ENCODE assay signal across 26 mouse cellular contexts in the genomic region with DNA sequence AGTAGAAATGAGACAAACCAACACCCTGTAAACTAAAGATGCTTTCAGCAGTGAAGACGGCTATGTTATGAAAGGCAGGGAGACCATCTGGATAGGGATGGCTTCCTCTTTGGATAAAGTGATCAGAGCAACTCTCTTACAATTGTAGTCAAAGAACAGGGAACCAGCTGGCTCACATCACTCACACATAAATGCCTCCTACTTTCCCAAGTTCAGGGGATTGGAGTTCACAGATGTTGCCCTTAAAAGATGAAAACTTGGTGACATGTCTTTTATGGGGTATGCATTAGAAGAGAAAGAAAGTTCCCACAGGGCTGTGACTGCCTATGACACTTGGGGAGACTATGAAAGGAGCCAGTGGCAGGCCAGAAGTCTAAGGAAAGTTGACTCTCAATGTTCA. TPM values are rescaled to one million over a fixed set of nuclear protein-coding genes. Genes with fewer than 3 reads are reported as not detected.
DNase-seq lines count a peak whose midpoint lies in the region; ATAC-seq and TF ChIP-seq lines count a peak whose summit lies in the region.
"Had no signal": no experiment of that assay in that cellular context is flagged by ENCODE, and none has a peak within 500 bp of the region (broad histone marks: within the 10 kb centered on the region; RNA-seq: fewer than 3 reads in every experiment).

No protein-coding gene starts in this region.

- DNase-seq in kidney, adult 18-20 months, result no peak
- no peak for DNase-seq in layer of hippocampus, adult 2 months (ENCODE audit: low spot score in 2 of 2)
- no peak for DNase-seq in layer of hippocampus, postnatal 10 days (ENCODE audit: low spot score in 2 of 2)
- DNase-seq in lung, postnatal 0 days (ENCODE audit: low spot score), result peak; percentile 75
- peak; percentile 45 to 48 for DNase-seq in lung, postnatal 4 days
- DNase-seq in adrenal gland, adult 18-20 months (ENCODE audit: low spot score in 2 of 2), result no peak
- DNase-seq: adrenal gland, postnatal 25 days; cerebellum, adult 8-10 months; gastrocnemius, adult 2 months; gastrocnemius, postnatal 36 days; heart, adult 18-20 months; heart, postnatal 36 days; spleen, adult 18-20 months; thymus, postnatal 25 days had no signal

- no peak overlapping the region for H3K27ac ChIP-seq in kidney, embryonic 16.5 days (ENCODE audit: low read length)
- peak overlapping the region; percentile 67; the same call in 1 of the 2 replicates for H3K27ac ChIP-seq in layer of hippocampus, adult 2 months
- H3K27ac ChIP-seq in lung, postnatal 0 days (ENCODE audit: low read length), result 0 out of 2 replicates have a peak overlapping the region, but pooled peaks have one; percentile 27
- H3K27ac ChIP-seq: embryonic facial prominence, embryonic 10.5 days; embryonic facial prominence, embryonic 15.5 days; forebrain, embryonic 13.5 days; gastrocnemius, adult 2 months; hindbrain, embryonic 12.5 days; kidney, embryonic 15.5 days; limb, embryonic 13.5 days; midbrain, embryonic 10.5 days had no signal

- H3K4me2 ChIP-seq in kidney, embryonic 16.5 days (replicated peaks; ENCODE audit: low read depth, low read length), result no peak overlapping the region
- no peak overlapping the region for H3K4me2 ChIP-seq in lung, postnatal 0 days (replicated peaks; ENCODE audit: low read depth, low read length)
- H3K4me2 ChIP-seq: embryonic facial prominence, embryonic 15.5 days; forebrain, embryonic 13.5 days; heart, embryonic 11.5 days; hindbrain, embryonic 12.5 days; kidney, embryonic 15.5 days; limb, embryonic 13.5 days; liver, embryonic 11.5 days had no signal

- H3K36me3 ChIP-seq in kidney, embryonic 16.5 days (ENCODE audit: insufficient read depth, low read length), result no peaks in the 10 kb centered on the region
- no peaks in the 10 kb centered on the region for H3K36me3 ChIP-seq in lung, postnatal 0 days (ENCODE audit: insufficient read depth, low read length)
- H3K36me3 ChIP-seq: embryonic facial prominence, embryonic 10.5 days; embryonic facial prominence, embryonic 15.5 days; hindbrain, embryonic 12.5 days; kidney, embryonic 15.5 days; limb, embryonic 13.5 days; midbrain, embryonic 10.5 days had no signal

- H3K9me3 ChIP-seq in kidney, embryonic 16.5 days (ENCODE audit: low read length), result peaks cover 7% of the 10 kb centered on the region; the same call in 1 of the 2 replicates
- no peaks in the 10 kb centered on the region for H3K9me3 ChIP-seq in lung, postnatal 0 days (ENCODE audit: low read length)
- H3K9me3 ChIP-seq: forebrain, embryonic 13.5 days; hindbrain, embryonic 12.5 days had no signal

- no peak overlapping the region for H3K9ac ChIP-seq in kidney, embryonic 16.5 days (replicated peaks; ENCODE audit: low read length)
- H3K9ac ChIP-seq in lung, postnatal 0 days (replicated peaks; ENCODE audit: low read depth), result no peak overlapping the region
- H3K9ac ChIP-seq: embryonic facial prominence, embryonic 15.5 days; forebrain, embryonic 13.5 days; hindbrain, embryonic 12.5 days; kidney, embryonic 15.5 days; limb, embryonic 13.5 days had no signal

- ATAC-seq in kidney, embryonic 16.5 days (ENCODE audit: low FRiP score, low TSS enrichment), result peak; percentile 60; the same call in 1 of the 2 replicates
- ATAC-seq in lung, postnatal 0 days, result peak; percentile 52
- ATAC-seq: CD4-positive, CD25-positive, alpha-beta regulatory T cell, adult 4 months; forebrain, embryonic 13.5 days; midbrain, embryonic 16.5 days had no signal

- peak; percentile 72 for TF ChIP-seq EP300 in lung, postnatal 0 days (IDR thresholded peaks at IDR 0.05)

- 31% methylated on average over 1 of the region's 1 CpGs for WGBS in kidney, embryonic 16.5 days
- 46% methylated on average over 1 of the region's 1 CpGs for WGBS in lung, postnatal 0 days

- no peaks in the 10 kb centered on the region; the same call in 1 of the 2 replicates for H3K4me1 ChIP-seq in kidney, embryonic 16.5 days (ENCODE audit: insufficient read depth, low read length)
- H3K4me1 ChIP-seq in lung, postnatal 0 days (ENCODE audit: insufficient read depth, low read depth, low read length), result peaks cover 6% of the 10 kb centered on the region; the same call in 1 of the 2 replicates
- H3K4me1 ChIP-seq: embryonic facial prominence, embryonic 10.5 days; embryonic facial prominence, embryonic 15.5 days; forebrain, embryonic 13.5 days; hindbrain, embryonic 12.5 days; midbrain, embryonic 10.5 days had no signal

- H3K4me3 ChIP-seq in kidney, embryonic 16.5 days (ENCODE audit: low read length), result no peak overlapping the region
- H3K4me3 ChIP-seq in layer of hippocampus, adult 2 months, result no peak overlapping the region
- no peak overlapping the region for H3K4me3 ChIP-seq in lung, postnatal 0 days (ENCODE audit: low read depth, low read length)
- H3K4me3 ChIP-seq: embryonic facial prominence, embryonic 10.5 days; embryonic facial prominence, embryonic 15.5 days; forebrain, embryonic 13.5 days; gastrocnemius, adult 2 months; hindbrain, embryonic 12.5 days; kidney, embryonic 15.5 days; limb, embryonic 13.5 days; midbrain, embryonic 10.5 days had no signal

- no peaks in the 10 kb centered on the region for H3K27me3 ChIP-seq in kidney, embryonic 16.5 days (ENCODE audit: insufficient read depth, low read length)
- H3K27me3 ChIP-seq in lung, postnatal 0 days (replicated peaks; ENCODE audit: insufficient read depth, low read length), result no peaks in the 10 kb centered on the region
- H3K27me3 ChIP-seq: embryonic facial prominence, embryonic 15.5 days; forebrain, embryonic 13.5 days; hindbrain, embryonic 12.5 days; kidney, embryonic 15.5 days; limb, embryonic 13.5 days had no signal

- no peak for TF ChIP-seq CTCF in layer of hippocampus, adult 2 months (conservative IDR thresholded peaks at IDR 0.05)
- TF ChIP-seq CTCF in lung, postnatal 0 days (IDR thresholded peaks at IDR 0.05), result no peak

RNA-seq across cellular contexts. Expression of gene Prom1, which starts 51.2 kb away (rescaled TPM):
- 96.0 and 97.8 TPM in 2 replicates for polyA plus RNA-seq in kidney, embryonic 16.5 days (2015; fragmentation: Nextera tagmentation; extraction: Ambion mirVana)
- total RNA-seq in layer of hippocampus, adult 2 months (2021), result 10 to 100 TPM; 17.9 to 18.3 TPM
- total RNA-seq in layer of hippocampus, postnatal 10 days (2021), result 10 to 100 TPM; 13.4 to 15.1 TPM
- polyA plus RNA-seq in lung, postnatal 0 days (2015; fragmentation: Nextera tagmentation; extraction: Ambion mirVana), result 22.8 and 22.9 TPM in 2 replicates
- 1 to 10 TPM; 2.5 to 3.3 TPM for total RNA-seq in adrenal gland, adult 18-20 months (2021)

Comparison
In these comparisons a context has a peak if more than half of its experiments do, and no peak if none do; other contexts are left out.
1. DNase-seq: peak in lung, postnatal 0 days (single experiment) and lung, postnatal 4 days (2 of 2); none in kidney, adult 18-20 months (single experiment), layer of hippocampus, adult 2 months (0 of 2), layer of hippocampus, postnatal 10 days (0 of 2) and adrenal gland, adult 18-20 months (0 of 2).